Mouse (Mus musculus) midbrain, embryonic 16.5 days (tissue): ENCODE results near the gene Rap1gds1. TPM values are rescaled to one million over a fixed set of nuclear protein-coding genes. Genes with fewer than 3 reads are reported as not detected.

Experiments
- ATAC-seq: fragments of 200-750 bp; cut with Nextera tagmentation; 2 replicates; pipeline ENCODE4 v1.8.0; 2017; ENCODE audit warnings: moderate TSS enrichment
- H3K27ac ChIP-seq: fragments of 300-500 bp; sonication (generic); 2 replicates; pipeline ENCODE4 v1.5.1; 2014; ENCODE audit warnings: mild to moderate bottlenecking, low read length, mixed read lengths
- H3K27me3 ChIP-seq: fragments of 300-500 bp; sonication (generic); 2 replicates; pipeline ENCODE4 v1.6.1; 2014; ENCODE audit warnings: low read depth, low read length, mixed read lengths; ENCODE audit not compliant: control insufficient read depth, insufficient read depth
- H3K36me3 ChIP-seq: fragments of 300-500 bp; sonication (generic); 2 replicates; pipeline ENCODE4 v1.6.1; 2014; ENCODE audit warnings: mild to moderate bottlenecking, low read length, moderate library complexity, mixed read lengths; ENCODE audit not compliant: control insufficient read depth, insufficient read depth
- H3K4me1 ChIP-seq: fragments of 300-500 bp; sonication (generic); 2 replicates; pipeline ENCODE4 v1.6.1; 2014; ENCODE audit warnings: mild to moderate bottlenecking, low read length, mixed read lengths; ENCODE audit not compliant: control insufficient read depth, insufficient read depth
- H3K4me2 ChIP-seq: fragments of 300-500 bp; sonication (generic); 2 replicates; pipeline ENCODE4 v1.6.1; 2014; ENCODE audit warnings: mild to moderate bottlenecking, low read length, mixed read lengths
- H3K4me3 ChIP-seq: fragments of 300-500 bp; sonication (generic); 2 replicates; pipeline ENCODE4 v1.5.1; 2014; ENCODE audit warnings: low read depth, mild to moderate bottlenecking, low read length, moderate library complexity, mixed read lengths
- H3K9ac ChIP-seq: fragments of 300-500 bp; sonication (generic); 2 replicates; pipeline ENCODE4 v1.6.1; 2014; ENCODE audit warnings: low read depth, low read length, mixed read lengths
- H3K9me3 ChIP-seq: fragments of 300-500 bp; sonication (generic); replicated peaks from 2 replicates; pipeline ENCODE4 v1.6.1; 2014; ENCODE audit warnings: mild to moderate bottlenecking, low read length, mixed read lengths; ENCODE audit not compliant: control insufficient read depth, poor library complexity, severe bottlenecking
- WGBS: fragments of 180-500 bp; shearing (Covaris S2); extraction: QIAGEN DNeasy Blood & Tissue Kit; methylation state at CpG from one replicate; pipeline ENCODE4 v1.1.7; 2014; 5-methylcytosine and 5-hydroxymethylcytosine counted together
- polyA plus RNA-seq: library from polyadenylated mRNA; unstranded; fragments of >200 nt; fragmentation: Nextera tagmentation; extraction: Ambion mirVana; gene quantifications from 2 replicates; pipeline ENCODE4 v1.2.1, GENCODE M21; 2015

Rap1gds1 gene
- polyA plus RNA-seq, 1 experiment from 2014 or later, result 82.9 TPM

DNA sequence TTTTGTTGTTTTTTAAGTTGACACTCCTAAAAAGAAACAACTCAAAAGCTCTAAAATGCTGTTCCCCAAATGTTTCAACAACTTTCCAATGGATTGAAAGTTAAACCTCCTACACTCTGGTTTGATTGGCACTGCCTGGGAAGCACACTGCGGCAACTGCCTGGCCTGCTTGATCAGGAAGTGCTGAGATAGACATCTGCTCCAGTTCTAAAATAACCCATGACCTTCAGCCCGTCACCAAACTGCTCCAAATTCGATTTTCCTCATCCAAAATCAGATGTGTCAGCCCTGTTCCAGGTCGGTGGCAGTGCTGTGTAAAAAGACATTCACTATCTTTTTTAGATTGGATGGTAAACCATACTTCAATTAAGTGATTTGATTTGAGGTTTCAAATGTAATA lies 185.8 kb downstream of the Rap1gds1 start:
- Histone ChIP-seq H3K4me3 (no peak overlapping the region), H3K36me3 (no peaks in the 10 kb centered on the region), H3K27ac (no peak overlapping the region), H3K9ac (no peak overlapping the region), H3K27me3 (no peaks in the 10 kb centered on the region), H3K9me3 (no peaks in the 10 kb centered on the region), H3K4me1 (peaks cover 18% of the 10 kb centered on the region), H3K4me2 (no peak overlapping the region)
- ATAC-seq, result no peak
- WGBS, result 66% methylated on average over 4 of the region's 4 CpGs

DNA sequence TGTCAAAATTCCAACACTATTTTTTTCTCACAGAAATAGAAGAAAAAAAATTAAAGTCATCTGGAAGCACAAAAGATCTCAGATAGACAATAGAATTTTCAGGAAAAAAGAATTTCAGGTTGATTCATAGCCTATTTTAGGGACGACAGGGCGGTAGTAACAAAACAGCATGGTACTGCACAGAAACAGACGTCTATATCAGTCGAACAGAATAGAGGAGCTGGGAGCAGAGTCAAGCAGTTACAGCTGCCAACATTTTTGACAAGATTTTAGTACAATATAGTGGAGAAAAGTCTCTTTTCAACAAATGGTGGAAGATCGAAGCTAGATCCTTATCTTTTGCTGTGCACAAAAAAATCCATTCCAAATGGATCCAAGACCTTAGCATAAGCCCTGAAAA lies 188.9 kb downstream of the Rap1gds1 start:
- ATAC-seq, result no peak
- Histone ChIP-seq H3K36me3 (no peaks in the 10 kb centered on the region), H3K4me1 (peaks cover 23% of the 10 kb centered on the region), H3K9me3 (no peaks in the 10 kb centered on the region), H3K4me3 (no peak overlapping the region), H3K4me2 (no peak overlapping the region), H3K27me3 (no peaks in the 10 kb centered on the region), H3K9ac (no peak overlapping the region), H3K27ac (no peak overlapping the region)
- 82% methylated on average over 5 of the region's 5 CpGs for WGBS

DNA sequence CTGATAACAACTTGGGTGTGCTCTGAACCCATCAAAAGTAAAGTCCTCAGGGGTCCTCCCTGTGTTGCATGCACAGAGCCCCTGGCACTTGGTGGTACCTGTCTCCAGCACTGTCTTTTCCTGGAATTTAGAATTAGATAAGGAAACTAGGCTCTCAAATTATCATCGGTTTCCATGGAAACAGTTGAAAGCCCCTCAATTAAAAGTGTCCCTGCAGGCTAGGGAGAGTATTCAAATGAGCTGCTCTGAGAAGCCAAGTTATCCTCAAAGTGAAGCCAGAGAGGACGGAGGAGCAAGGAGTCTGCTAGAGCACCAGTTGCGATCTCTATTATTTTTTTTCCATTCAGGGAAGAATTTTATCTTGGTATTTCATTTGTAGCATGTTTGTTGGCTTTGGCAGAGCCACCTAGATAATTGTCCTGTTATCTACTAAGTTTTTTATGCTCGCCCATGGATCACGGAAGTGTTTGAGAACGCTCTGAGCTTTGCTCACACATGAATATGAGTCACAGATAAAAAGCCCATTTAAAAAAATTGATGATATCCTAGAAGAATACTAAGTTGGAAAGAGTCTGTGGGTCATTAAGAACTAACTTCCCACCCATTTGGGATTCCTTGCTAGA lies 193.2 kb downstream of the Rap1gds1 start:
- no peak overlapping the region for H3K27ac ChIP-seq
- H3K4me3 ChIP-seq, result no peak overlapping the region
- peak; percentile 89 for ATAC-seq
- H3K4me2 ChIP-seq, result no peak overlapping the region
- no peaks in the 10 kb centered on the region for H3K27me3 ChIP-seq
- peaks cover 19% of the 10 kb centered on the region for H3K4me1 ChIP-seq
- 55% methylated on average over 6 of the region's 6 CpGs for WGBS
- no peak overlapping the region for H3K9ac ChIP-seq
- H3K9me3 ChIP-seq, result no peaks in the 10 kb centered on the region
- no peaks in the 10 kb centered on the region for H3K36me3 ChIP-seq

DNA sequence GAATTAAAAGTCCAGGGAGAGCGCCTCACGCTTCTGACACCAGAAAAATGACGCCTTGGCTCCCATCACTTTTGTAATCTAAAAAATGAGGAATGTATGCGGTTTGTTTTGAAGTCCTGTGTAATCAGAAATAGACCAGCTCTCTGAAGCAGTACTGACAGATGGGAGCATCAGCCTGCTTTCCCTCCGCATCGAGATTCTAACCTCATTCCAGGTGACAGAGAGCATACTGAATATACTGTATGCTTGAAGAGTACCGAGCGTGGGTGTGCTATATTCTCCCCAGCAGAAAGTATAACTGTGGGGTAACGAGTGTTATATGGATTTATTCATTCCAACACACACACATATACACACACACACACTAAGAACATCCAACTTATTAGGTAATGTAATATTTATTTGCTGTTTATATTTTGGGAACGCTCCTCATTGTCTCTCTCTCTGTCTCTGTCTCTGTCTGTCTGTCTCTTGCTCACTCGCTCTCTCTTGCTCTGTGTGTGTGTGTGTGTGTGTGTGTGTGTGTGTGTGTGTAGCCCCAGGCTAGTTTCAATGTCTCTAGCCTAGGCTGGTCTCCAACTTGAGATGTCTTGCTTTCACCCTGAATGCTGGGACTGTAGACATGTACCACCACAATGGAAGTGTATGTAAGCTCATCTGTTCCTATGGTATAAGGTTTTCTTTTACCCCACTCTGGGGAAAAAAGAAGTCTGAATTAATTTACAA lies 193.8 kb downstream of the Rap1gds1 start:
- peak overlapping the region; percentile 39; the same call in 1 of the 2 replicates for H3K27ac ChIP-seq

DNA sequence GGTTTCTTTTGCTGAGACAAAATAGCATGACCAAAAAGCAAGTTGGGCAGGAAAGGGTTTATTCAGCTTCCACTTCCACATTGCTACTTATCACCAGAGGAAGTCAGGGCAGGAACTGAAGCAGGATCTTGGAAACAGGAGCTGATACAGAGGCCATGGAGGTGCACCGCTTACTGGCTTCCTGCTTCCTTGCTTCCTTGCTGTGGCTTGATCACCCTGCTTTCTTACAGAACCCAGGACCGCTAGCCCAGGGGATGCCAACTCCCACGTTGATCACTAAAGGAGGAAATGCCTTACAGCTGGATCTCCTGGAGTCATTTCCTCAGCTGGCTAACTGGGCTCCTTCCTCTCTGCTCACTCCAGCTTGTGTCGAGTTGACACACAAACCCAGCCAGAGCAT lies 197.3 kb downstream of the Rap1gds1 start:
- WGBS, result 80% methylated on average over 4 of the region's 4 CpGs

More for the DNA sequence above, 193.8 kb downstream of the Rap1gds1 start:
- Histone ChIP-seq H3K36me3 (no peaks in the 10 kb centered on the region), H3K4me1 (peaks cover 19% of the 10 kb centered on the region), H3K9me3 (no peaks in the 10 kb centered on the region), H3K4me2 (no peak overlapping the region), H3K9ac (no peak overlapping the region), H3K4me3 (no peak overlapping the region), H3K27me3 (no peaks in the 10 kb centered on the region)
- peak; percentile 65; the same call in 1 of the 2 replicates for ATAC-seq
- WGBS, result 85% methylated on average over 11 of the region's 11 CpGs

DNA sequence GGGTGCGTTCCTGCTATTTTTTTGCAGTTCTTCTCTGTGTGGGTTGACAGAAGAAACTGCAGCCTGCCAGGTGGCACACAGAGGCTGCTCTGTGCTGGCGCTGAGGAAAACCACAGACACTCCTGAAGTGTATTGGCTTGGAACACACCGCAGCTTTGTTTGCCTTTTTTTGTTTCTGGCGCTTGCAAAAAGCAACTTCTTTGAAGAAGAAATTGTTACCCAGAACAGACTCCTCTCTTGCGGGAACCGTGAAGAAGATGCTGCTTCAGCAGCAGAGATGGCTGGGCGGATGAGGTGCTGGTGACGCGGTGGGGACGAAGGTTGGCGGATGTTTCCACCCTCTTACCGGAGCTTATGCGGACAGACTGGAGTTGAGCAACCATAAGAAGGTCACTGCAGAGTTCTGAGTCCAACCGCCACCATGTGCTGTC lies 198.1 kb downstream of the Rap1gds1 start:
- no peak overlapping the region for H3K4me2 ChIP-seq
- no peak for ATAC-seq
- 88% methylated on average over 14 of the region's 14 CpGs for WGBS
- no peak overlapping the region for H3K27ac ChIP-seq
- peaks cover 15% of the 10 kb centered on the region for H3K4me1 ChIP-seq
- no peaks in the 10 kb centered on the region for H3K9me3 ChIP-seq
- no peak overlapping the region for H3K9ac ChIP-seq
- H3K4me3 ChIP-seq, result no peak overlapping the region
- 0 out of 2 replicates have a peak, but pooled peaks cover 7% of the 10 kb centered on the region for H3K36me3 ChIP-seq
- H3K27me3 ChIP-seq, result no peaks in the 10 kb centered on the region

More for the DNA sequence above, 197.3 kb downstream of the Rap1gds1 start:
- H3K4me3 ChIP-seq, result no peak overlapping the region
- H3K9ac ChIP-seq, result no peak overlapping the region
- no peaks in the 10 kb centered on the region for H3K9me3 ChIP-seq
- no peak for ATAC-seq
- H3K4me1 ChIP-seq, result peaks cover 19% of the 10 kb centered on the region
- no peaks in the 10 kb centered on the region for H3K27me3 ChIP-seq
- 0 out of 2 replicates have a peak, but pooled peaks cover 7% of the 10 kb centered on the region for H3K36me3 ChIP-seq
- no peak overlapping the region for H3K27ac ChIP-seq
- H3K4me2 ChIP-seq, result no peak overlapping the region

DNA sequence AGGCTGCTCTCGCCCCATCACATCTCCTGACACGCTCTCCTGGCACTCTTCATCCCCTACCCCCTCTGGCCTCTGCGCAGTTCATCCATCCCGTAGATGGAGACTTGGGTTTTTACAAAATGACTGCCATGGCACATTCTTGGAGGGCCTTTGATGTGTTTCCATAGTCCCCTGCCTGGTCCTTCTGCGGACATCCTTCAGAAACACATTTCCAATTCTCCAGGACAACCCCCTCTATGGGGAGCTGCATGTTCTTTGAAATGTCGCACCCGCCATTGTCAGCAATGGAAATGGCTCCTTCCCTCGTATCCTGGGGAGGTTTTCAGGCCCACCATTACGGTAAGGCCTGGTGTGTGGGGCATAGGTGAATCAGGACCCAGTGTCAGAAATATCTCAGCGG lies 198.6 kb downstream of the Rap1gds1 start:
- Histone ChIP-seq H3K36me3 (0 out of 2 replicates have a peak, but pooled peaks cover 7% of the 10 kb centered on the region), H3K4me2 (no peak overlapping the region), H3K4me3 (no peak overlapping the region), H3K9me3 (no peaks in the 10 kb centered on the region), H3K27ac (no peak overlapping the region), H3K9ac (no peak overlapping the region), H3K27me3 (no peaks in the 10 kb centered on the region), H3K4me1 (peaks cover 10% of the 10 kb centered on the region)
- ATAC-seq, result no peak
- WGBS, result 85% methylated on average over 10 of the region's 10 CpGs

DNA sequence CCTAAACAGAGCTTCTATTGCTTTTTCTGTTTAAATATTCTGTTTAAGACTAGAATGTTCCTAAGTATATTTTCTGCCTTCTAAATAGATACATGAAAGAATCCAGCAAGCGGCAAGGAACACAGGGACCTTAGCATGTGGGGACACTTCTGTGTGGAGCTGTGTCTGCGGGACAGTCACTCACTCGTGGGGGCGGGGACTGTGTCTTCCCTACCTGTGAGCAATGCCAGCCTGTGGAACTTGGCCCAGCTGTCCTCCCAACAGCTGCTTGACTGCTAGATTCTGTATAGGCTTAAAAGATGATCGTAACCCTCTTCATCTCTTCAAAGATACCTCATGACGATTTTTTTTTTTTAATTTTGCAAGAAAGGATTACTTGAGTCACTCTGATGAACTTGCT lies 199.1 kb downstream of the Rap1gds1 start:
- H3K9me3 ChIP-seq, result no peaks in the 10 kb centered on the region
- WGBS, result 92% methylated on average over 6 of the region's 6 CpGs
- 0 out of 2 replicates have a peak, but pooled peaks cover 7% of the 10 kb centered on the region for H3K36me3 ChIP-seq
- H3K4me3 ChIP-seq, result no peak overlapping the region
- no peak overlapping the region for H3K27ac ChIP-seq
- H3K4me1 ChIP-seq, result peaks cover 5% of the 10 kb centered on the region
- ATAC-seq, result no peak
- H3K4me2 ChIP-seq, result no peak overlapping the region
- no peaks in the 10 kb centered on the region for H3K27me3 ChIP-seq
- H3K9ac ChIP-seq, result no peak overlapping the region
